Mouse (Mus musculus): Measurements from ENCODE around the gene Metrn.

Metrn gene

DNA sequence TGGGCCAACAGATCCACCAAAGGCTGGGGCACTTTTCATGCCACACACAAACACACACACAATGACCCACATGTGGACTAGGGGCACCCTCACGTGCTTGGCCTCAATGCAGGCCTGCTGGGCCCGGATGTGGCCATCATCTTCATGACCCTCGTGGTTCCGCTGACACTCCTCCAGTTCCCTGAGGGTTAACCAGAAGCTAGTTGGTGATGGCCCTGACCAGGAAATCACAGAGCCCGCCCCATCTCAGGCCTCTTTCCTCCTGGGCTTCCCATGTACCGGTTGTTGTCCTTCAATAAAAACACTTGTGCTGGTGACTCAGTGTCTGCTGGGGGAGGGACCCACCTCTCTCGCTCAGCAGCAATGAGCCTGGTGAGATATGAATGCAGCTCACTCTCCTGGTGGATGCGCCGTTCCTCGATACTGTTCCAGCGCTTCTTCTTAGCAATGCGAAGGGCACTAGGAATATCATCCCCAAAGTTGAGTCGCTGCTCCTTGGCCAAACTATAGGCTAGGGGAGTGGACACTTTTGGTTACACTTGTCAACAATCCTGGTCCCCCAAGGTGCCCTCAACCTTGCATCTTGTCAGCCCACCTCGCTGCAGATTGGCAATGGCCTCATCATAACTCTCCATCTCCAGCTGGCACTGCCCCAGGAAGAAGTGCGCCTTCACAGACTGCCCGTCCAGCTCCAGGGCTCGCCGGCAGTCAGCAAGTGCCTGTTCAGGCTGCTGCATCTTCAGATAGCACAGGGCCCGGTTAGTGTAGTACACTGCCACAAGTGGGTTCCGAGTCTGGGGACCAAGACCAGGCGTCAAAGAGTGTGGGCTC, 34.7 kb upstream of the Metrn start:
- DNase-seq (ENCODE audit: low read depth, low spot score): no peak

DNA sequence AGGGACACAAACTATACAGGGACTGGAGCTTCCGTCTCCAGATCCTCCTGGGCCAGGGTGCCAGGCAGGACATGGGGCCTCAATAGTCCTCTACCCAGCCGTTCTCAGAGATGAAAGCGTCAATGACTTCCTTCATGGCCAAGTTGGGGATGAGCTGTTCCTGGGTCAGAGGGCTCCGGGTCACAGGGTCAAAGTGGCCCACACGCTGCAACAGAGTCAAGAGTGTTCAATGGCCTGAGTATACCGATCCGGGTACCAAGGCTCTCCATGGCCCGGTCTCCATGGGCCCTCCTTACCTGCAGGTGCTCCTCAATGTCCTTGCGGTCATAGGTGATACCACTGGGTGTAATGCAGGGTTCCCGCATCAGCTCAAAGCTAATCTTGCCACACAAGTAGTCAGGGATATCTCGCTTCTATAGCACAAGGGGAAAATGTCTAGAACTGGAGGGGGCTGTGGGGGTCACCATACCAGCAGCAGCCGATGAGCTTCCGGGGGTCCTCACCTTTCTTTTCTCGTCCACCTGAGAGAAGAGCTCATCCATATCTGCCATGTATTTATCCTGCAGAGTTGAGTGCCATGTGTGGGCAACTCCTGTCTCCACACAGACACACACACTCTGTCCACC, 34.0 kb upstream of the Metrn start:
- no peak for DNase-seq (ENCODE audit: low read depth, low spot score)

DNA sequence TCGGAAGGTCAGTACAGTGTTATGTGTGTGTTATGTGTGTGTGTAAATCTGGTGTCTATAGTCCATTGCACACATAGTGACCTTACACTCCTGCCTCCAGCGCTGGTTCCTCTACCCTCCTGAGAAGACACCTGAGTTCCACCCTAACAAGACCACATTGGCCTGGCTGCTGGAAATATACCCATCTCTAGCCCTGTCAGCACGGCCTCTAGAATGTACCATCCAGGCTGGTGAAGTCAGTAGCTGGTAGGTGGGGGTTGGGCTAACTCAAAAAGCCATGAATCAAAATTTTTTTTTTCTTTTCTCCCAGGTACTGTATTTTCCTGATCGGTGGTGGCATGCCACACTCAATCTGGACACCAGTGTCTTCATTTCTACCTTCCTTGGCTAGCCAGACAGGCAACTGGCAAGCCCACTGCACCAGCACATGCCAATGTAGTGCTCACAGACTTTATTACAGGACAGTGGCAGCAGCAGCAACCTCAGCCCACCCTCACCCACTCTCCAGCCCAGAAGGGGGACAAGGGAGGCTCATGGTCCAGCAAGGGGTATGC, 33.3 kb upstream of the Metrn start:
- DNase-seq (ENCODE audit: low read depth, low spot score): no peak

DNA sequence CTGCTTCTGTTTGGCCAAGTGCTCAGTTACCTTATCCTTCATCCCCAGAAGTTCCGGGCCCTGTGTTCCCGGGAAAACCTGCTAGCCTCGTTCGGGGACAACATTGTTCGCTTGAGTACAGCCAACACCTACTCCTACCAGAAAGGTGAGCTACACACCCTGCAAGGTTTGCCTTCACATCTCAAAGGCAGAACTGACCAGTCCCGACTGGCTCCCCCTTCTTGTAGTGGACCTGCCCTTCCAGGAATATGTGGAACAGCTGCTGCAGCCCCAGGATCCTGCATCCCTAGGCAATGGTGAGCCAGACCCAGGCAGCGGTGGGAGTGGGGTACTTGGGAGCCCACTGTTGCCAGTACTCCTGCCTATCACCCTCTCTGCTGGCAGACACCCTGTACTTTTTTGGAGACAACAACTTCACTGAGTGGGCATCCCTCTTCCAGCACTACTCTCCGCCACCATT, 32.7 kb upstream of the Metrn start:
- DNase-seq (ENCODE audit: low read depth, low spot score): no peak

DNA sequence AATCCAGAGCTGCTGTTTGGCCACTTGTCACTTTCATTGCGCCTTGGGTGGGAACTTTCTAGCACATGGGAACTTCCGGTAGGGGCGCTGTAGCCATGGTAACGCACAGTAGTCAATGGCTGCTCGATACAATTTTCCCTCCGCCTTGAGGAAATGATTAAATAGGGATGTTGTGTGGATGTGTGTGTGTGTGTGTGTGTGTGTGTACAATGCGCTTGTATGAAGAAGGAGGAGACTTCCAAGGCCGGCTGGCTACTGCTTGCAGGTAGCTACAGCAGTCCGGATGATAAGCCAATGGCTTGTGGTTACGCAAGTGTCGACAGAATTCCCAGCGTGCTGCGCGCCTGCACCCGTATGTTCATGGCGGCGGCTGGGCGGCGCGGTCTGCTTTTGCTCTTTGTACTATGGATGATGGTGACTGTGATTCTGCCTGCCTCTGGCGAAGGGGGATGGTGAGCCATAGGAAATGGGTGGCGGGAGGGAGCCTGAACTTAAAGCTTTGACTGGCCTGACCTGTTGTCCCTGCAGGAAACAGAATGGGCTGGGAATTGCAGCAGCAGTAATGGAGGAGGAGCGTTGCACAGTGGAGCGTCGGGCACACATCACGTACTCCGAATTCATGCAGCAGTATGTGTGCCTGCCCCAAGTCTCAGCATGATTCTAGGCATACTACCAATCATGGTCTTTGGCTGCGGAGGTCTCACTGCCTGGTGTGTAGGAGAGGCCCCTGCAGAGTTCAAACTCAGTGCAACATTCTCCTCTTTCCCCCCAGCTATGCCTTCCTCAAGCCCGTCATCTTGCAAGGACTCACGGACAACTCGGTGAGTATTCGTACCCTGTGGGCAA, 32.0 kb upstream of the Metrn start, which contains the start of gene Jmjd8:
Gene Jmjd8 (plus strand): TSS at position 156 of the 846 bp plus-strand sequence.
- peak; percentile 67 for DNase-seq (ENCODE audit: low read depth, low spot score)

DNA sequence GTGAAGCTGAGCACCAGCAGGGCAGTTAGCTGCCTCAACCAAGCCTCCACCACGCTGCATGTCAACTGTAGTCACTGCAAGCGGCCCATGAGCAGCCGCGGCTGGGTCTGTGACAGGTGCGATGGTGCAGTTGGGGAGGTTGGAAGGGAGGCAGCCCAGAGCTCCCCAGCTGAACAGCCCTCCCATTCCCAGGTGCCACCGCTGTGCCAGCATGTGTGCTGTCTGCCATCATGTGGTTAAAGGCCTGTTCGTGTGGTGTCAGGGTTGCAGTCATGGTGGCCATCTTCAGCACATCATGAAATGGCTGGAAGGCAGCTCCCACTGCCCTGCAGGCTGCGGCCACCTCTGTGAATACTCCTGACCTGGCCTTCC, 31.3 kb upstream of the Metrn start:
- no peak for DNase-seq (ENCODE audit: low read depth, low spot score)

DNA sequence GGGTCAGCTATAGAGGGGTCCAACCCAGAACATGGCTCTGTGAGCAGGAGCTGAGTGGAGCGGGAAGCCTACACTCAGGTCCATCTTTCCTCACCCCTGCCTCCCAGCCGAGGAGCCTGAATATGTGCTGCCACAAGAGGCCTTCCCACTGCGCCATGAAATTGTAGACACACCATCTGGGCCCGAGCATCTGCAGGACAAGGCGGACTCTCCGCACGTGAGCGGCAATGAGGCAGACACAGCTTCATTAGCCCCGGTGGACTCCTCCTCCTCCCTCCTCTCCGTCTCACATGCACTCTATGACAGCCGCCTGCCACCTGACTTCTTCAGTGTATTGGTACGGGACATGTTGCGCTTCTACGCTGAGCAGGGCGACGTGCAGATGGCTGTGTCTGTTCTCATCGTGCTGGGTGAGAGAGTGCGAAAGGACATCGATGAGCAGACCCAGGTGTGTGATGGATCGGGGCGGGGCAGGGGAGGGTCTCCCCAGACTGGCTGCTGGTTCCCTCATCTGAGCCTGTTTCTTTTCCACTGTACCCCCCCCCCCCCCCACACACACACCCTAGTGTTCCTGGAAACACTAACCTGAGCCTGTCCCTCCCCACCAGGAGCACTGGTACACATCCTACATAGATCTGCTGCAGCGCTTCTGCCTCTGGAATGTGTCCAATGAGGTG, 30.7 kb upstream of the Metrn start:
- no peak for DNase-seq (ENCODE audit: low read depth, low spot score)

DNA sequence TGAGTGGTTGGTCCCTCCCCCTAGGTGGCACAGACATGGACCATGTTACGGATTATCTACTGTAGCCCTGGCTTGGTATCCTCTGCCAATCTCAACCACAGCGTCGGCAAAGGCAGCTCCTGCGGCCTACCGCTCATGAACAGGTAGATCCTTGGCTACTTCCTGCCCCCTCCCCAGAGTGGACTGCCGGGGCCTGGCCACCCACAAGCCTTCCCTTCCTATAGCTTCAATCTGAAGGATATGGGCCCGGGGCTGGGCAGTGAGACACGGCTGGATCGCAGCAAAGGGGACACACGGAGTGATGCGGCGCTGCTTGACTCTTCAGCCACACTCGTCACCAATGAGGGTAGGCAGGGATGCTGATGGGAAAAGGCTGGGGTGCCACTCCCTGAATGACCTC, 30.1 kb upstream of the Metrn start:
- no peak for DNase-seq (ENCODE audit: low read depth, low spot score)

DNA sequence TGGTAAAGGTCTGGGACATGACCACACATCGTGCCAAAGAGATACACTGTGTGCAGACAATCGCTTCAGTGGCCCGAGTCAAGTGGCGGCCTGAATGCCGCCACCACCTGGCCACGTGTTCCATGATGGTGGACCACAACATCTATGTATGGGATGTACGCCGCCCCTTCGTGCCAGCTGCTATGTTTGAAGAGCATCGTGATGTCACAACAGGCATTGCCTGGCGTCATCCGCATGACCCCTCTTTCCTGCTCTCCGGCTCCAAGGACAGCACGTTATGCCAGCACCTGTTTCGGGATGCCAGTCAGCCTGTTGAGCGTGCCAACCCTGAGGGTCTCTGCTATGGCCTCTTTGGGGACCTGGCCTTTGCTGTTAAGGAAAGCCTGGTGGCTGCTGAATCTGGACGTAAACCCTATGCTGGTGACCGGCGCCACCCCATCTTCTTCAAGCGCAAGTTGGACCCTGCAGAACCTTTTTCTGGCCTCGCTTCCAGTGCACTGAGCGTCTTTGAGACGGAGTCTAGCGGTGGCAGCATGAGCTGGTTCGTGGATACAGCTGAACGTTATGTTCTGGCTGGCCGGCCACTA, 29.1 kb upstream of the Metrn start:
- DNase-seq (ENCODE audit: low read depth, low spot score): no peak

DNA sequence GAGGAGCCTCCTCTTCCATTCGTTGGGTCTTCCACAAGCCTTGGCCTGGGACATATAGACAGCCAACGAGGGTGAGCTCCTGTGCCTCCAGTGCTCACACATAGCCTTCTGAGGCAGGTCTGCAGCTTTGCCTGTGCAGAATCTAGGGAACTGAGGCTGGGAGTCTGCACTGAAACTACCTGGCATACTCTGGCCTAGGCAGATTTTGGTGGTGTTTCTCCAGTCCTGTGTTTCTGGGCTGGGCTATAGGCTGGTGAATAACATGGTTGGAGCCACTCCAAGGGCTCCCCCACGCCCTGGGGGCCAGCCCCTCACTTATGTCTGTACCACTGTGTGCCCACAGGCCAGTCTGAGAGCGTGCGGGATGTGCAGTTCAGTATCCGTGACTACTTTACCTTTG, 28.4 kb upstream of the Metrn start:
- DNase-seq (ENCODE audit: low read depth, low spot score): no peak

DNA sequence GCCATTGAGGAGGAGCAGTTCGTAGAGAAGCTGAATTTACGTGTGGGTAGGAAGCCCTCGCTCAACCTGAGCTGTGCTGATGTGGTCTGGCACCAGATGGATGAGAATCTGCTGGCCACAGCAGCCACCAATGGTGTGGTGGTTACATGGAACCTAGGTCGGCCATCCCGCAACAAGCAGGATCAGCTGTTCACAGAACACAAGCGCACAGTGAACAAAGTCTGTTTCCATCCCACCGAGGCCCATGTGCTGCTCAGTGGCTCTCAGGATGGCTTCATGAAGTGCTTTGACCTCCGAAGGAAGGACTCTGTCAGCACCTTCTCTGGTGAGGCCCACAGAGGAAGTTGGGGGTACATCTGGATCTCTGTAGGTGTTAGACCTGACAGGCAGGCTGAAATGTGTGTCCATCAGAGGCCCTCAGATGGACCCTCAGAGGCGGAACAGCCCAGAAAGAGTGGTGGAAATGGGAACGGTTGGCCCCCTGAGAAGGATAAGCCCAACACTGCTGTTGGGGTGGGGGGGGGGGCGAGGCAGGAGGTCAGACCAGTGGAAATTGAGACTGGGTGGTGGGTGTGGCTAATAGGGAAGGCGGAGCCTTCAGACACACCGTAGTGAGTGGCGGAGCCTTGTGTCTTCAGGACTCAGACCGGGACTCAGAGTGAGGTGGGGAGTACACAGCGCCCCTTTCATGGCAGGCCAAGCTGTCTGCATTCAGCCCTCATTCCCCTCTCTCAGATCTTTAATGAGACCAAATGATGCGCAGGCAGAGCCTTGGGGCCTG, 27.6 kb upstream of the Metrn start:
- no peak for DNase-seq (ENCODE audit: low read depth, low spot score)

DNA sequence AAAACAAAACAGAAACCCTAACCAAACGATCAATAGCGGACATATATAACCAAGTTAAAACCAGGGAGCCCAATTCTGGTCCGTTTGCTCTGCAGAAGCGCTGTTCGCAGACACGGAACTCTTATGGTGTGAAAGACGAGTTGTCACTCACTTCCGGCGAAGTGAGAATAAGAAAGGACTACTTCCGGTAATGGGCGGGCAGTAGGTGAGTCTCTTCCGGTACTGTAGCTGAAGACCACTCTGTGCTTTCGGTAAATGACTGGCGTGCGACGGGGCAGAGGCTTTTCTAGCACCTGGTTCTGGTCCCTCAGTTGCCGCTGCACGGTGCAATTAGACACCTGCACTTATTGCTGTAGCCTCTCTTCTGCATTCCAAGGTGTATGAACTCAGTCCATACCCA, 26.5 kb upstream of the Metrn start, which contains the start of gene Wdr24:
Gene Wdr24 (plus strand): TSS at position 176 of the 400 bp plus-strand sequence.
- DNase-seq (ENCODE audit: low read depth, low spot score): peak; percentile 75

DNA sequence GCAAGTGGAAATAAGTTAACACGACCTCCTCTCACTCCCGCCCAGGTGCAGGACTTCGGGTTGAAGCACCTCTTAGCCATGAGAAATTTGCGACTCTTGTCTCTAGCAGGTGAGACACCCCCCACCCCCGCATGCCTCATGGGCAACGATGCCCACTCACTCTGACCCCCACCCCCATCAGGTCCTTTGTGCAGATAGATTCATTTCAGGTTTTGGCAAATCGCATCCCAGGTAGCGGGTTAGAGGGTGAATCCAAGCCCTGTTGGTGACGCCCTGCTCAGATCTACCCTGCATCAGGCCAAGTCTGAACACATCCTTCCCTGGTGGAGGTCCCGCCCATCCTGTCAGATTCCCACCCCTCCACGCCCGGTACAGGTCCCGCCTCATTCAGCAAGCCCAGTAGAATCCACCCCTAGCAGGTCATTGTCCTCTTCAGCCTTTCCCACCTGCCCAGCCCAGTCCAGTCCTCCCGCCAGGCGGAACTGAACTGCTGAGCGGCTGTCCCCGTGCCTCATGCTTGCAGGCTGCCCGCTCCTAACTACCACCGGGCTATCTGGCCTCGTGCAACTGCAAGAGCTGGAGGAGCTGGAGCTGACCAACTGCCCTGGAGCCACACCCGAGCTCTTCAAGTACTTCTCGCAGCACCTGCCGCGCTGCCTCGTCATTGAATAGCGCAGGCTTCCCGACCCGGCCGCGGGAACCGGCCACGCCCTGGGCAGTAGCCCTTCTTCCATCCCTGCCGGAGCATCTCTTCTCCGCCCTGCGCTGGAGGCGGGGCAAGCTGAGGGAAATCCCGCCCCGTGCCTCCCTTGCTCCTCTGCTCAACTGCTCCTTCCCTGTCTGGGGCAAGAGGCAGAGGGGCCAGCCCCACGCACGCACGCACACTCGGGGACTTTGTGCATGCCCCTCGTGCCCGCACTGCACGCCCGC, 22.2 kb upstream of the Metrn start:
- DNase-seq (ENCODE audit: low read depth, low spot score): no peak

DNA sequence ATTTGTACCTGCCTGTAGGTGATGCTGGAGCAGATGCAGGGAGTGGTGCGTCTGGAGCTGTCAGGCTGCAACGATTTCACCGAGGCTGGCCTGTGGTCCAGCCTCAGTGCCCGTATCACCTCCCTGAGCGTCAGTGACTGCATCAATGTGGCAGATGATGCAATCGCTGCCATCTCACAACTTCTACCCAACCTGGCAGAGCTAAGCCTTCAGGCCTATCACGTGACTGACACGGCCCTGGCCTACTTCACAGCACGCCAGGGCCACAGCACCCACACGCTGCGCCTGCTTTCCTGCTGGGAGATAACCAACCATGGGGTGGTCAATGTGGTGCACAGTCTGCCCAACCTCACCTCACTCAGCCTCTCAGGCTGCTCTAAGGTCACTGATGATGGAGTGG, 20.7 kb upstream of the Metrn start:
- no peak for DNase-seq (ENCODE audit: low read depth, low spot score)

DNA sequence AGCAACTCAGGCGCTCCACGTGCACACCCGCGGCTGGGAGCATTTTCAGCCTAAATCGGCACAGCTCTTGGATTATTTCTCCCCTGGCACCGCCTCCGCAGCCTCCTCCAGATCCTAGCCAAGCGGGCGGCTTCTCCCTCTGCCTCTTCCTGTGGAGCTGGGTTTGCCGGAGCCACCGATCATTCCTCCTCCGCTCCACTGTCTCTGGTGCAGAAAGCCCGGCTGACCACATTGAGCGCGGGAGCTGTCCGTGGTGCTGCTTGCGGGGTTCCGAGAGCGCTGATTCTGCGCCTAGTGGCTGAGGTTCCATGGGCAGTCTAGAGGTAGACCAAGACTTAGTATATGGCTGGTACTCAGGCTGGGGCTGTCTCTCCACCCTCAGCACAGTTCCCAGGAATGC, 16.5 kb upstream of the Metrn start:
- DNase-seq (ENCODE audit: low read depth, low spot score): no peak

DNA sequence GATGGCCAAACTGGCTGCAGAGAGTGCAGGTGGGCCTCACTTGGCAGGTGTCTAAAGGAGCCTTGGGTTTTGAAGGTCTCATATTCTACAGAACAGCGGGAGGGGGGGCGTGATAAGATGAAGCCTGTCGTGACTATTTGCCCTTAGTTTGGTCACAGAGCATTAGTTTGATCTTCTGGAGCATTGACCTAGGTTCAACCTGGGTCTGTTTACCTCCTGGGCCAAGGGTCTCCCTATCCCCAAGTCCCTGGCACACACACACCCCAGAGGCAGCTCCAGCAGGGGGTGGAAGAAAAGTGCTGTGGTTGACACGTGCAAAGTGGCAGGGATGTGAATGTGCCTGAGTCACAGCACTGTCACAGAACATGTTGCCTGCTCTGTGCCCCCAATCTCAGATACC, 14.0 kb upstream of the Metrn start:
- no peak for DNase-seq (ENCODE audit: low read depth, low spot score)

DNA sequence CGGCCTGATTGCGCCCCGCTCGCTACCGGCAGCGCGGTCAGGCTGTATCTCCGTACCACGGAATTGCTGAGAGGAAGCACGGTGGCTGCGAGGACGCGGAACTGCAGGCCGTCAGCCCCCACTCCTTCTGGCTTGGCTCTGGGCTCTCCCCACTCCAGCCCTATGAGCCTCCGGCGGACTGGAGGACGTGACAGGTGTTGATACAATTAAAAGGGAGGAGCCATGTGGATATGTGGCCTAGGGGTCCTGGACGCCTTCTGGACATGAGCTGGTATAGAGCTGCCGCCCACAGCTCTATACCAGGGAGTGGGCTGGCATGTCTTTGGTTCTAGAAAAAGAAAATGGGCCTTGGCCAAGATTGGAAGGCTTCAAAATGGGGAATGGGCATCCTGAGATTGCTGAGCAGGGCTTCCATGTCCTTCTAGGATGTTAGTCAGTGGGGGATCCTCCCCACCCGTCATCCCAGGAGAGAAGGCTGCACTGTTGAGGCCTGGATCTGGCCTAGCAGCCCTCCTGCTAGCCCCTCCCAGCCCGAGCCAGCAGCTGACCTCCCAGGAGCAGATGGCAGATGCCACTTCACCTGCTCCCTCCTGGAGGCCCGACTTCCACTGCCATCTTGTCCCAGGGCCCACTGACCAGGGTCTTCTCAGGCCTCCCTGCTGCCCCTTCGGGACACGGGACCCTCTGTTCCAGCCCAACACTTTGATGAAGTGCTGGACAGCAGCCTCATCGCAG, 12.8 kb upstream of the Metrn start:
- no peak for DNase-seq (ENCODE audit: low read depth, low spot score)
